Mouse (Mus musculus) C2C12 (cell line): ENCODE results near the gene Klf11.

Source experiments
- CTCF ChIP-seq: IDR thresholded peaks from one replicate; pipeline ENCODE4 v1.5.1; 2011; ENCODE audit not compliant: control insufficient read depth, insufficient read depth, insufficient read length
- FOSL1 ChIP-seq: IDR thresholded peaks from one replicate; pipeline ENCODE4 v1.8.0; 2011; ENCODE audit warnings: mild to moderate bottlenecking, low read length; ENCODE audit not compliant: poor library complexity, insufficient read depth, severe bottlenecking
- MAX ChIP-seq: IDR thresholded peaks from one replicate; pipeline ENCODE4 v1.6.1; 2011; ENCODE audit warnings: mild to moderate bottlenecking, control low read depth
- MYOD1 ChIP-seq: IDR thresholded peaks from one replicate; pipeline ENCODE4 v1.6.1; 2011; ENCODE audit warnings: low read depth; ENCODE audit not compliant: control insufficient read depth, insufficient read length
- USF1 ChIP-seq: IDR thresholded peaks from one replicate; pipeline ENCODE4 v1.6.1; 2011; ENCODE audit warnings: low read depth, mild to moderate bottlenecking, control low read depth, moderate library complexity

GRCm38 (mm10) chr12:24645901-24646300, 5.2 kb upstream of the Klf11 start:
- TF ChIP-seq CTCF (no peak), MYOD1 (no peak), USF1 (no peak), FOSL1 (no peak), MAX (no peak)
